Mouse (Mus musculus) R1 (cell line): ENCODE results near the gene Tmem81.
A peak's percentile ranks its signal among the peaks of the same experiment; 100 is the strongest.

Experiments
- DNase-seq: peaks from one replicate; pipeline ENCODE4 v3.0.0-alpha.2; 2018; ENCODE audit warnings: low read depth, low spot score

The Tmem81 gene

GRCm38 (mm10) chr1:132519734-132520133, 13.7 kb downstream of the Tmem81 start:
- DNase-seq = no peak

- peak; percentile 88 for DNase-seq
Measured at GRCm38 (mm10) chr1:132520764-132521163, 14.7 kb downstream of the Tmem81 start.

DNA sequence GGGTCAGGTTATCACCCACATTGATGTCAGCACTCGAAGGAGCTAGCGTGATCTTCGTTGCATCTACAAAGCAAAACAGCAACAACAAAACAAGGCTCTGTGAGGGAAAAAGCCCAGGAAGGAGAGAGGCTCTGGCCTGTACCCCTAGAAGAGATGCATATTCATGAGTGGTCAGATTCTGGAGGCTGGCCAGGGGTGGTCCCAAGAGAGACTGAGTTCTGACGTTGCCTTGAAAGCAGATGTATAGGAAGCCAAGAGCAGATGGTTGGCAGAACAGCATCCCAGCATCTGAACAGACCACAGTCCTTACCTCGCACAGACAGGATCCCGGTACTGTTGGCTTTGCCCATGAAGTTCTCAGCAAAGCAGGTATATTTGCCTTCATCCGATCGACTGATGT, 17.0 kb downstream of the Tmem81 start:
- no peak for DNase-seq

DNA sequence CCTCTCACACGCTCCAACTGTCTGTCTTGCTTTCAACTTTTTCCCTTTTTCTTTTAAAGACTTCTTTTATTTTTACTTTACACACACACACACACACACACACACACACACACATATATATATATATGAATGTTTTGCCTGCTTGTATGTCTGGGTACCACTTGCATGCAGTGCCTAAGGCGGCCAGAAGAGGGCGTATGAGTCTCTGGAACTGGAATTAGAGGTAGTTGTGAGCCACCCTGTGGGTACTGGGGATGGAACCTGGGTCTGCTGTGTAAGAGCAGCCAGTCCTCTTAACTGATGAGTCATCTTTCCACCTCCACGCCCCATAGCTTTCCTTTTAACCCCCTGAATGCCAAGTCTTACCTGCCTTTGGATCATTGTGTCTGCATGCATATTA, 17.9 kb downstream of the Tmem81 start:
- DNase-seq = peak; percentile 85

- DNase-seq = peak; percentile 68
Measured at GRCm38 (mm10) chr1:132525832-132526231, 19.8 kb downstream of the Tmem81 start.

DNA sequence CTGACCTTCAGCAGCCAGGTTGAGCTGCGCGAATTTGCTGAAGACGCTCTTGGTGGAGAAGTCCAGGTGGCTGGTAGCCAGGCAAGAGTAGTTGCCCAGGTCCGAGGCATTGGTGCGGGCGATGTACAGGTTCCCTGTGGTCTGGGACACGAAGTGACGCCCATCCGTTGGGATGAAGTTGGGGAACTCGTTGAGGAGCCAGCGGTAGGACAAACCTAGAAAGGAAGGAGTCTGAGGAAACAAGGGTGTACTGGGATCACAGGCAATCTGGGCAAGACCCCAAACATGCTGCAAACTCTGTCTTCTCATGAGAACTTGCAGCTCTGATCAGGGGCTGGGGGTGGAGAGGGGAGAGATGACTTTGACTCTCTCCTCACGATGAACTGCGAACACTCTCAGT, 22.0 kb downstream of the Tmem81 start:
- no peak for DNase-seq

GRCm38 (mm10) chr1:132528647-132529334, 22.8 kb downstream of the Tmem81 start:
- no peak for DNase-seq

DNA sequence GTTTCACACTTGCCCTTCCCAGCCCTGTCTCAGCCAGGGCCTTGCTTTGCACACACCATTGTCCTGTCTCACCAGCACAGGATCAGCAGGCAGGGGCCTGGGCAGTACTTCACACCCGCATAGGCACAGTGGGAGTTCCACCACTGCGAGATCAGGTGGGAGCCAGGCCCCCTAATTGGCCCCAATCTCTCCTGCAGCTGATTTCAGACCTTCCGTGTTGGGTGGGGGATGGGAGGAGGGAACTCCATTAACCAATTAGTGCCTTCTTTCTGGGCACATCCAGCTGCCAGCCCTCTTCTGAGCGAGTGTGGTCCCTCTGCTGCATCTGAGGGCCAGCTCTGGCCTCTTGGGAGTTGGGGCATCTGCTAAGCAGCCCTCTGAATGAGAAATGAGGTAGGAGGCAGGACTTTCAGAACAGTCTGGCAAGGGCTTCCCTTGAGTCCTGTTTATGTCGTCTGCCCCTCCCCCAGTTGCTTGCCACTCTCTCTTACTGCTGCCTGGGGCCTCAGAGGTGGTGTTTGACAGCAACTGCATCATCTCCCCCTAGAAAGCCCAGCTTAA, 24.7 kb downstream of the Tmem81 start:
- no peak for DNase-seq

DNA sequence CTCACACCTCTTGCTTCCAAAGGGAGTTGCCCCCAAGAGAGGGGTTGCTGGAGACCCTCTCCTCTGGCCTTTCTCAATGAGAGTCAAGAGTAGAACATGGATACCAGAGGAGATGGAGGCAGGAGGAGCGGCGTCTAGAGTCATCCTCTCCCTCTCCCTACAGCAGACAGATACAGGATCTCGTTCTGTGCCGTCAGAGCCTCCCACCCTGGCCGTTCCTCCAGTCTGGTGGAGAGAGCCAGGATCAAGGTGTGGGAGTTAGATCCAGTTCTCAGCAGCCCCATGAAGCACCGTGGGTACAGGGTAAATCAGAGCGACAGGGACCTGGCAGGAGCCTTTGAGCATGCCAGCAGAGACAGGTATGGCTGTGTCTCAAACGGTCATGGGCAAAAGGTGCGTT, 26.5 kb downstream of the Tmem81 start:
- DNase-seq = no peak

DNA sequence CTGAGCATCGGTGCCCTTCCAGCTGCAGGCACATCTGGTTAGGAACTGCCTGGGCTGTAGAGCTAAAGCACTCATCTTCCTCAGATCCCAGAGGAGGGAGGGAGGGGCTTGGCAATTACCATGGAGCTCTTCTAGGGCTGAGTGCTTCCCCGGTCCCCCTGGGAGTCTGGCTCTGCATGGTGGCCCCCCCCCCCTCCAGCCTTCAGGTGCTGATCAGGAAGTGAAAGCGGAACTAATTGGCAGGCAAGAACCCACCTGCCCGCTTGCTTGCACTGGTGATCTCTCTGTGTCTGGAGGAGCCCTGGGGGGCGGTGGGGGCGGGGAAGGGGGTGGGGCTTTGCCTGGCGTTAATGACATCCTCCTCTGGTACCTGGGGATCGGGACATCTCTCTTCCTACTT, 27.8 kb downstream of the Tmem81 start:
- DNase-seq = no peak

DNA sequence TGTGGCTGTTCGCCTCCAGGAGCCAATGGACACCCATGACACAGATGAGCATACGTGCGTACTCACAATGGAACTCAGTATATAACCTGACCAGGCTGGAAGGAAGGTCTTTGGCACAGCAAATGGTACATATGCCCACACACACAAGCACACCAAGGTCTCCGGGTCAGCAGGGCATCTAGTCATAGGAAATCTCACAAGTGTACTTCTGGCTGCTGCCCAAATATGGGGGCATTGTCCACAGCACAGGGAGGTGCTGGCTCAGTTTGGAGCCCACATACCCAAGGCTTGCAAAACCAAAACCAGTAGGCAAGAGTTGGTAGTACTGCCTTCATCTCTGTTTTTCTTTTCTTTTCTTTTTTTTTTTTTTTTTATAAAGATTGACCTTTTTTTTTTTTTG, 29.5 kb downstream of the Tmem81 start:
- DNase-seq = no peak

- no peak for DNase-seq
Measured at GRCm38 (mm10) chr1:132536416-132536815, 30.4 kb downstream of the Tmem81 start.

DNA sequence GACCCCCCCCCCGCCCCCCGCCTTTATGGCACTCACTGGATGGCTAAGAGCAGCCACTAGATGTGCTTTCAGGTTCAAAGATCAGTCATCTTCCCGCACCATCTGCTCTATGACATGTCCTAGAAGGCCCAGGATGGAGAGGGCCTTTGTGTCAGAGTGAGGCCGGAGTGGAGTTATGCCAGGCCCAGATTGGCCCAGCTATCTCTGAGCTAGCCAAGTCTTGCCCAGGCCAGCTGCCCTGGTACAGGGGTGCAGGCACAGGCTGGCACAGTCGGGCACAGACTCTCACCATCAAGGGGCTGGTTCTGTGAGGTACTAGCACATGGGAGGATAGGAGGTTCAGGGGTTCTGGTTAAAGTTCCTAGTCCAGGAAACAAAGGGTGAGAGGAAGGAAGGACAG, 31.7 kb downstream of the Tmem81 start:
- DNase-seq = no peak

GRCm38 (mm10) chr1:132540701-132541100, 34.7 kb downstream of the Tmem81 start:
- DNase-seq = no peak

GRCm38 (mm10) chr1:132541171-132541823, 35.3 kb downstream of the Tmem81 start:
- DNase-seq = peak; percentile 93

- DNase-seq = peak; percentile 42
Measured at GRCm38 (mm10) chr1:132541824-132542599, 36.0 kb downstream of the Tmem81 start.

DNA sequence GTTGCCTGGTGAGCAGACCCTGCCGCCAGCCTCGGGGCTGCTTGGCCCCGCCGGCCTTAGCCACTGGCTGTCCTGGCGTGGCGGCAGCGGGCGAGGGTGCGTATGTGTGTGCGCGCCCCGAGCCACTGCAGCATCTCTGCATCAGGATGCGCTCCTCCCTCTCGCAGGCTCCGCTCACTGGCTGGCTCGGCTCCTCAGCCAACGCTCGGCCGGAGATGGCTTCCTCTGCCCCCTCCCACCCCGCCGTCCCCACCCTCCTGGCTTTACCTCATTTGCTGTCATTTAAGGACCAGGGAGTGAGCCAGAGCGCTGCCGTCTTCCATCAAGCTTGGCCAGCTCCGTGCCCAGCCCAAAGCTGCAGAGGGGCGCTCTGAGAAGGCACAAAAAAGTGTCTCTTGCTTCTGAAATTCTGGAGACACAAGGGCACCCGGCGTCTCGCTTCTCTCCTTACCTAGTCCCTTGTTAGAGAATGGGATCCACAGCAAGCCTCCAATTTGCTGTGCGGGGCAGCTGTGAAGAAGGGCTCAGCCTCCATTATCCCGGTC, 36.8 kb downstream of the Tmem81 start, which contains the start of gene Cntn2:
TSS of gene Cntn2 (minus strand) at position 495 of the 545 bp plus-strand sequence.
- DNase-seq = peak; percentile 82

- no peak for DNase-seq
Measured at GRCm38 (mm10) chr1:132543789-132544188, 37.8 kb downstream of the Tmem81 start.

GRCm38 (mm10) chr1:132557901-132558631, 52.0 kb downstream of the Tmem81 start:
- DNase-seq = no peak
